Mouse (Mus musculus) intestine, embryonic 16.5 days (tissue): ENCODE measurements around the gene Ccn1. TPM values are rescaled to one million over a fixed set of nuclear protein-coding genes. Genes with fewer than 3 reads are reported as not detected.

Source experiments
- ATAC-seq: fragments of 200-750 bp; cut with Nextera tagmentation; 2 replicates; pipeline ENCODE4 v1.8.0; 2017; ENCODE audit warnings: moderate TSS enrichment, moderate library complexity
- H3K27ac ChIP-seq: fragments of 300-500 bp; sonication (generic); 2 replicates; pipeline ENCODE4 v1.5.1; 2014; ENCODE audit warnings: mild to moderate bottlenecking, low read length
- H3K27me3 ChIP-seq: fragments of 300-500 bp; sonication (generic); replicated peaks from 2 replicates; pipeline ENCODE4 v1.6.1; 2014; ENCODE audit warnings: low read length, control low read depth, mixed read lengths; ENCODE audit not compliant: control insufficient read depth, insufficient read depth
- H3K36me3 ChIP-seq: fragments of 300-500 bp; sonication (generic); 2 replicates; pipeline ENCODE4 v1.6.1; 2014; ENCODE audit warnings: low read length, control low read depth; ENCODE audit not compliant: control insufficient read depth, insufficient read depth
- H3K4me1 ChIP-seq: fragments of 300-500 bp; sonication (generic); 2 replicates; pipeline ENCODE4 v1.6.1; 2014; ENCODE audit warnings: low read length, control low read depth, mixed read lengths; ENCODE audit not compliant: control insufficient read depth, insufficient read depth
- H3K4me2 ChIP-seq: fragments of 300-500 bp; sonication (generic); 2 replicates; pipeline ENCODE4 v1.6.1; 2014; ENCODE audit warnings: low read depth, low read length, control low read depth
- H3K4me3 ChIP-seq: fragments of 300-500 bp; sonication (generic); 2 replicates; pipeline ENCODE4 v1.5.1; 2014; ENCODE audit warnings: mild to moderate bottlenecking, low read length
- H3K9ac ChIP-seq: fragments of 300-500 bp; sonication (generic); 2 replicates; pipeline ENCODE4 v1.6.1; 2014; ENCODE audit warnings: low read depth, low read length
- H3K9me3 ChIP-seq: fragments of 300-500 bp; sonication (generic); 2 replicates; pipeline ENCODE4 v1.6.1; 2016; ENCODE audit warnings: low read length, control low read depth; ENCODE audit not compliant: control insufficient read depth
- WGBS: fragments of 180-500 bp; shearing (Covaris S2); extraction: QIAGEN DNeasy Blood & Tissue Kit; methylation state at CpG from one replicate; pipeline ENCODE4 v1.1.7; 2014; 5-methylcytosine and 5-hydroxymethylcytosine counted together
- polyA plus RNA-seq: library from polyadenylated mRNA; unstranded; fragments of >200 nt; fragmentation: Nextera tagmentation; extraction: Ambion mirVana; gene quantifications from 2 replicates; pipeline ENCODE4 v1.2.1, GENCODE M21; 2015

The Ccn1 gene
- polyA plus RNA-seq, 1 experiment from 2014 or later, result 55.5 TPM

GRCm38 (mm10) chr3:145680686-145681085, 30.9 kb upstream of the Ccn1 start:
- no peak for ATAC-seq
- Histone ChIP-seq H3K4me1 (0 out of 2 replicates have a peak, but pooled peaks cover 3% of the 10 kb centered on the region), H3K4me3 (no peak overlapping the region), H3K9me3 (no peaks in the 10 kb centered on the region), H3K27me3 (no peaks in the 10 kb centered on the region), H3K27ac (no peak overlapping the region), H3K4me2 (no peak overlapping the region), H3K9ac (no peak overlapping the region), H3K36me3 (no peaks in the 10 kb centered on the region)
- 95% methylated on average over 5 of the region's 5 CpGs for WGBS

GRCm38 (mm10) chr3:145676212-145676611, 26.4 kb upstream of the Ccn1 start:
- Histone ChIP-seq H3K27me3 (no peaks in the 10 kb centered on the region), H3K4me2 (no peak overlapping the region), H3K27ac (no peak overlapping the region), H3K9ac (no peak overlapping the region), H3K9me3 (no peaks in the 10 kb centered on the region), H3K4me1 (no peaks in the 10 kb centered on the region), H3K4me3 (no peak overlapping the region), H3K36me3 (no peaks in the 10 kb centered on the region)
- ATAC-seq, result no peak
- 70% methylated on average over 6 of the region's 6 CpGs for WGBS

- WGBS, result 71% methylated on average over 2 of the region's 2 CpGs
- Histone ChIP-seq H3K4me1 (no peaks in the 10 kb centered on the region), H3K9me3 (no peaks in the 10 kb centered on the region), H3K4me3 (no peak overlapping the region), H3K27me3 (no peaks in the 10 kb centered on the region), H3K9ac (no peak overlapping the region), H3K36me3 (no peaks in the 10 kb centered on the region), H3K4me2 (no peak overlapping the region), H3K27ac (no peak overlapping the region)
- no peak for ATAC-seq
Measured at GRCm38 (mm10) chr3:145674815-145675214, 25.0 kb upstream of the Ccn1 start.

GRCm38 (mm10) chr3:145666383-145666782, 16.6 kb upstream of the Ccn1 start:
- no peaks in the 10 kb centered on the region for H3K4me1 ChIP-seq
- ATAC-seq, result no peak

GRCm38 (mm10) chr3:145656993-145657713, 7.4 kb upstream of the Ccn1 start:
- ATAC-seq, result no peak
- 77% methylated on average over 14 of the region's 14 CpGs for WGBS
- H3K36me3 ChIP-seq, result no peaks in the 10 kb centered on the region
- H3K4me1 ChIP-seq, result no peaks in the 10 kb centered on the region; the same call in 1 of the 2 replicates
- no peak overlapping the region for H3K9ac ChIP-seq
- H3K27ac ChIP-seq, result no peak overlapping the region
- H3K4me3 ChIP-seq, result no peak overlapping the region
- no peaks in the 10 kb centered on the region for H3K9me3 ChIP-seq
- H3K27me3 ChIP-seq, result no peaks in the 10 kb centered on the region
- no peak overlapping the region for H3K4me2 ChIP-seq

More at GRCm38 (mm10) chr3:145666383-145666782, 16.6 kb upstream of the Ccn1 start:
- Histone ChIP-seq H3K9ac (no peak overlapping the region), H3K9me3 (no peaks in the 10 kb centered on the region), H3K4me3 (no peak overlapping the region), H3K36me3 (no peaks in the 10 kb centered on the region), H3K27ac (no peak overlapping the region), H3K27me3 (no peaks in the 10 kb centered on the region), H3K4me2 (no peak overlapping the region)
- WGBS, result 91% methylated on average over 4 of the region's 4 CpGs

GRCm38 (mm10) chr3:145654944-145655343, 5.2 kb upstream of the Ccn1 start:
- H3K9me3 ChIP-seq, result no peaks in the 10 kb centered on the region
- no peak overlapping the region for H3K4me3 ChIP-seq
- no peaks in the 10 kb centered on the region for H3K36me3 ChIP-seq
- H3K27me3 ChIP-seq, result no peaks in the 10 kb centered on the region
- no peak overlapping the region for H3K27ac ChIP-seq
- H3K9ac ChIP-seq, result no peak overlapping the region
- no peak overlapping the region for H3K4me2 ChIP-seq
- WGBS, result 83% methylated on average over 6 of the region's 6 CpGs
- ATAC-seq, result no peak
- H3K4me1 ChIP-seq, result peaks cover 3% of the 10 kb centered on the region; the same call in 1 of the 2 replicates

- Histone ChIP-seq H3K9me3 (no peaks in the 10 kb centered on the region), H3K4me3 (peak overlapping the region; percentile 62), H3K36me3 (no peaks in the 10 kb centered on the region), H3K4me1 (peaks cover 3% of the 10 kb centered on the region; the same call in 1 of the 2 replicates), H3K4me2 (peak overlapping the region; percentile 94), H3K27ac (no peak overlapping the region), H3K27me3 (no peaks in the 10 kb centered on the region), H3K9ac (no peak overlapping the region)
- ATAC-seq, result no peak
- 73% methylated on average over 9 of the region's 9 CpGs for WGBS
Measured at GRCm38 (mm10) chr3:145654028-145654427, 4.2 kb upstream of the Ccn1 start.

- Histone ChIP-seq H3K27me3 (no peaks in the 10 kb centered on the region), H3K9ac (peak overlapping the region; percentile 85), H3K4me1 (peaks cover 3% of the 10 kb centered on the region; the same call in 1 of the 2 replicates), H3K4me3 (peak overlapping the region; percentile 62), H3K9me3 (no peaks in the 10 kb centered on the region), H3K27ac (peak overlapping the region; percentile 84), H3K4me2 (peak overlapping the region; percentile 94), H3K36me3 (no peaks in the 10 kb centered on the region)
- ATAC-seq, result peak; percentile 66
- under 1% methylated on average over 53 of the region's 53 CpGs for WGBS
Measured at GRCm38 (mm10) chr3:145653191-145653940, 3.6 kb upstream of the Ccn1 start.

GRCm38 (mm10) chr3:145652322-145653131, 2.7 kb upstream of the Ccn1 start:
- Histone ChIP-seq H3K4me1 (peaks cover 3% of the 10 kb centered on the region; the same call in 1 of the 2 replicates), H3K9ac (peak overlapping the region; percentile 85), H3K4me2 (peak overlapping the region; percentile 94), H3K36me3 (peaks cover 2% of the 10 kb centered on the region), H3K4me3 (peak overlapping the region; percentile 62), H3K9me3 (no peaks in the 10 kb centered on the region), H3K27ac (peak overlapping the region; percentile 84), H3K27me3 (no peaks in the 10 kb centered on the region)
- ATAC-seq, result peak; percentile 9
- 21% methylated on average over 20 of the region's 20 CpGs for WGBS
